Mouse (Mus musculus): ENCODE measurements at regions not wholly inside any gene's neighbourhood (a gene's known extent, or its start where the extent isn't known, plus 50 kb on each side); places are given as distances from the start of the nearest gene placed in this dataset.

GRCm38 (mm10) chr12:30729437-30729836 is 145.2 kb downstream of the Tmem18 start:
- DNase-seq (ENCODE audit: low read depth, low spot score) = no peak
- no peak overlapping the region for H3K27ac ChIP-seq (ENCODE audit: control insufficient read depth, low read depth, low read length)
- no peaks in the 10 kb centered on the region for H3K4me1 ChIP-seq (ENCODE audit: control insufficient read depth in 1 of 2, insufficient read depth in 2 of 2, low read length in 2 of 2)
- no peak overlapping the region for H3K4me3 ChIP-seq (ENCODE audit: control insufficient read depth in 1 of 2, insufficient read depth in 1 of 2, low read depth in 2 of 2, low read length in 2 of 2)
- H3K9me3 ChIP-seq (replicated peaks; ENCODE audit: insufficient read depth, low read length) = no peaks in the 10 kb centered on the region
- no peaks in the 10 kb centered on the region for H3K27me3 ChIP-seq (ENCODE audit: control insufficient read depth in 1 of 2, insufficient read depth in 2 of 2, low read length in 2 of 2)
- H3K79me2 ChIP-seq (ENCODE audit: control insufficient read depth, insufficient read depth, low read length, poor library complexity) = no peaks in the 10 kb centered on the region
- no peak overlapping the region for H3K9ac ChIP-seq (ENCODE audit: control insufficient read depth, low read depth, low read length, poor library complexity, severe bottlenecking)
- TF ChIP-seq ZMIZ1 (IDR thresholded peaks at IDR 0.05; ENCODE audit: low read depth, low read length) (no peak), SMC3 (IDR thresholded peaks at IDR 0.05; ENCODE audit: low read depth, low read length) (no peak), ELF1 (IDR thresholded peaks at IDR 0.05; ENCODE audit: low read depth, low read length) (no peak), RAD21 (IDR thresholded peaks at IDR 0.05; ENCODE audit: low read depth, low read length) (no peak), UBTF (IDR thresholded peaks at IDR 0.05; ENCODE audit: borderline replicate concordance, insufficient read depth, low read depth, low read length) (no peak), NELFE (IDR thresholded peaks at IDR 0.05; ENCODE audit: low read depth, low read length) (no peak), TBP (IDR thresholded peaks at IDR 0.05; ENCODE audit: low read depth, low read length) (no peak), MEF2A (IDR thresholded peaks at IDR 0.05; ENCODE audit: extremely low read depth, insufficient replicate concordance, low read depth, low read length, poor library complexity, severe bottlenecking) (no peak), GABPA (IDR thresholded peaks at IDR 0.05; ENCODE audit: low read depth, low read length) (no peak), SIN3A (IDR thresholded peaks at IDR 0.05; ENCODE audit: low read length) (no peak), RCOR1 (IDR thresholded peaks at IDR 0.05; ENCODE audit: low read depth, low read length) (no peak), POLR2AphosphoS5 (IDR thresholded peaks at IDR 0.05; ENCODE audit: borderline replicate concordance, low read depth, low read length) (no peak), E2F4 (IDR thresholded peaks at IDR 0.05; ENCODE audit: borderline replicate concordance, low read depth, low read length) (no peak), CHD2 (IDR thresholded peaks at IDR 0.05; ENCODE audit: low read length) (no peak), JUND (IDR thresholded peaks at IDR 0.05; ENCODE audit: low read depth, low read length) (no peak), NRF1 (IDR thresholded peaks at IDR 0.05; ENCODE audit: insufficient read depth, low read depth, low read length, poor library complexity, severe bottlenecking) (no peak), MYC (IDR thresholded peaks at IDR 0.05; ENCODE audit: low read depth, low read length) (no peak)
- H3K36me3 ChIP-seq (ENCODE audit: control insufficient read depth in 1 of 2, insufficient read depth in 2 of 2, low read length in 2 of 2) = no peaks in the 10 kb centered on the region

GRCm38 (mm10) chr12:30767621-30768020 is 116.5 kb upstream of the Alkal2 start:
- Histone ChIP-seq H3K9ac (ENCODE audit: control insufficient read depth, low read depth, low read length, poor library complexity, severe bottlenecking) (no peak overlapping the region), H3K79me2 (ENCODE audit: control insufficient read depth, insufficient read depth, low read length, poor library complexity) (no peaks in the 10 kb centered on the region), H3K27ac (ENCODE audit: control insufficient read depth, low read depth, low read length) (no peak overlapping the region), H3K4me3 (ENCODE audit: control insufficient read depth in 1 of 2, insufficient read depth in 1 of 2, low read depth in 2 of 2, low read length in 2 of 2) (no peak overlapping the region), H3K27me3 (ENCODE audit: control insufficient read depth in 1 of 2, insufficient read depth in 2 of 2, low read length in 2 of 2) (no peaks in the 10 kb centered on the region), H3K4me1 (ENCODE audit: control insufficient read depth in 1 of 2, insufficient read depth in 2 of 2, low read length in 2 of 2) (no peaks in the 10 kb centered on the region), H3K9me3 (replicated peaks; ENCODE audit: insufficient read depth, low read length) (no peaks in the 10 kb centered on the region), H3K36me3 (ENCODE audit: control insufficient read depth in 1 of 2, insufficient read depth in 2 of 2, low read length in 2 of 2) (no peaks in the 10 kb centered on the region)
- DNase-seq (ENCODE audit: low read depth, low spot score) = no peak
- TF ChIP-seq ZNF384 (IDR thresholded peaks at IDR 0.05; ENCODE audit: low read depth, low read length) = no peak
- no peak for TF ChIP-seq EP300 (IDR thresholded peaks at IDR 0.05; ENCODE audit: low read depth in 1 of 2, low read length in 2 of 2)
- TF ChIP-seq CHD1 (IDR thresholded peaks at IDR 0.05; ENCODE audit: low read depth, low read length) = no peak
- TF ChIP-seq SMC3 (IDR thresholded peaks at IDR 0.05; ENCODE audit: low read depth, low read length) = no peak
- no peak for TF ChIP-seq RAD21 (IDR thresholded peaks at IDR 0.05; ENCODE audit: low read depth, low read length)
- TF ChIP-seq ZKSCAN1 (IDR thresholded peaks at IDR 0.05; ENCODE audit: low read depth, low read length) = no peak
- no peak for TF ChIP-seq GABPA (IDR thresholded peaks at IDR 0.05; ENCODE audit: low read depth, low read length)
- TF ChIP-seq E2F4 (IDR thresholded peaks at IDR 0.05; ENCODE audit: borderline replicate concordance, low read depth, low read length) = no peak
- TF ChIP-seq NRF1 (IDR thresholded peaks at IDR 0.05; ENCODE audit: insufficient read depth, low read depth, low read length, poor library complexity, severe bottlenecking) = no peak
- TF ChIP-seq POLR2AphosphoS2 (IDR thresholded peaks at IDR 0.05; ENCODE audit: low read length) = no peak
- no peak for TF ChIP-seq USF2 (IDR thresholded peaks at IDR 0.05; ENCODE audit: borderline replicate concordance in 1 of 2, insufficient read depth in 1 of 2, low read depth in 1 of 2, low read length in 2 of 2)
- TF ChIP-seq MAZ (IDR thresholded peaks at IDR 0.05; ENCODE audit: low read depth, low read length) = no peak
- no peak for TF ChIP-seq KAT2A (conservative IDR thresholded peaks at IDR 0.05; ENCODE audit: low read depth, low read length)

Measured in MEL (cell line).